Comparison of ENCODE assay signal across 27 mouse cellular contexts in genomic region chr2:61310405-61310804, GRCm38 (mm10).
A peak's percentile ranks its signal among the peaks of the same experiment; 100 is the strongest.
DNase-seq lines count a peak whose midpoint lies in the region; ATAC-seq and TF ChIP-seq lines count a peak whose summit lies in the region.
"Had no signal": no experiment of that assay in that cellular context is flagged by ENCODE, and none has a peak within 500 bp of the region (broad histone marks: within the 10 kb centered on the region; RNA-seq: fewer than 3 reads in every experiment).

No protein-coding gene starts in this region.

- H3K27me3 ChIP-seq in midbrain, postnatal 0 days (ENCODE audit: insufficient read depth, low read length), result no peaks in the 10 kb centered on the region
- no peaks in the 10 kb centered on the region; the same call in 1 of the 2 replicates for H3K27me3 ChIP-seq in midbrain, embryonic 16.5 days (ENCODE audit: control insufficient read depth, insufficient read depth, low read depth, low read length)
- H3K27me3 ChIP-seq: CH12.LX; embryonic facial prominence, embryonic 15.5 days; liver, embryonic 15.5 days; lung, embryonic 15.5 days; neural tube, embryonic 12.5 days; Patski had no signal

- WGBS in midbrain, postnatal 0 days, result 52% methylated on average over 4 of the region's 4 CpGs
- WGBS in midbrain, embryonic 16.5 days, result 49% methylated on average over 4 of the region's 4 CpGs

- no peaks in the 10 kb centered on the region for H3K4me1 ChIP-seq in midbrain, postnatal 0 days (ENCODE audit: insufficient read depth, low read length)
- H3K4me1 ChIP-seq in midbrain, embryonic 16.5 days (ENCODE audit: control insufficient read depth, insufficient read depth, low read length), result no peaks in the 10 kb centered on the region
- H3K4me1 ChIP-seq: liver, embryonic 15.5 days; lung, embryonic 15.5 days; neural tube, embryonic 12.5 days had no signal

- no peaks in the 10 kb centered on the region for H3K9me3 ChIP-seq in midbrain, postnatal 0 days (ENCODE audit: low read length)
- no peaks in the 10 kb centered on the region for H3K9me3 ChIP-seq in midbrain, embryonic 16.5 days (replicated peaks; ENCODE audit: control insufficient read depth, low read length, poor library complexity, severe bottlenecking)
- H3K9me3 ChIP-seq: embryonic facial prominence, embryonic 15.5 days; G1E; heart, embryonic 10.5 days; liver, embryonic 15.5 days; lung, embryonic 15.5 days; neural tube, embryonic 12.5 days had no signal

- DNase-seq in heart, adult 11 months, result peak; percentile 42
- DNase-seq in heart, adult 18-20 months, result no peak
- DNase-seq in left cerebral cortex, postnatal 14 days (ENCODE audit: low spot score in 2 of 2), result peak; percentile 5 to 11
- no peak for DNase-seq in left cerebral cortex, postnatal 25 days (ENCODE audit: low spot score in 2 of 2)
- DNase-seq in midbrain, postnatal 0 days (ENCODE audit: low spot score), result peak; percentile 71
- peak; percentile 20 for DNase-seq in skeletal muscle tissue, adult 2 months (ENCODE audit: low read depth, low spot score)
- DNase-seq: B cell, adult 2 months; cerebellum, adult 18-20 months; cerebellum, postnatal 36 days; embryo, embryonic 11 days; gastrocnemius, postnatal 36 days; heart, postnatal 4 days; kidney, adult 18-20 months; liver; right cerebral cortex, adult 18-20 months had no signal

- intact Hi-C loops in left cerebral cortex, postnatal 14 days (cut with DNase I), result no loop called here
- intact Hi-C loops in left cerebral cortex, postnatal 25 days (cut with DNase I), result no loop called here

- no peak overlapping the region for H3K4me3 ChIP-seq in midbrain, postnatal 0 days (ENCODE audit: low read depth, low read length)
- H3K4me3 ChIP-seq in midbrain, embryonic 16.5 days (ENCODE audit: low read depth, low read length), result no peak overlapping the region
- H3K4me3 ChIP-seq: embryonic facial prominence, embryonic 15.5 days; heart, embryonic 10.5 days; liver, embryonic 15.5 days; lung, embryonic 15.5 days; neural tube, embryonic 12.5 days had no signal

- H3K4me2 ChIP-seq in midbrain, postnatal 0 days (ENCODE audit: low read depth, low read length, poor library complexity, severe bottlenecking), result no peak overlapping the region
- no peak overlapping the region for H3K4me2 ChIP-seq in midbrain, embryonic 16.5 days (ENCODE audit: low read length)
- H3K4me2 ChIP-seq: embryonic facial prominence, embryonic 15.5 days; liver, embryonic 15.5 days; lung, embryonic 15.5 days; neural tube, embryonic 12.5 days had no signal

- ATAC-seq in midbrain, postnatal 0 days (ENCODE audit: low FRiP score), result no peak
- no peak for ATAC-seq in midbrain, embryonic 16.5 days
- ATAC-seq: inflammation-experienced regulatory T-cells, adult 6 months; Patski had no signal

- H3K27ac ChIP-seq in midbrain, postnatal 0 days (ENCODE audit: low read depth, low read length), result no peak overlapping the region
- H3K27ac ChIP-seq in midbrain, embryonic 16.5 days (ENCODE audit: low read length), result no peak overlapping the region
- H3K27ac ChIP-seq: heart, embryonic 10.5 days; kidney, postnatal 0 days; liver, embryonic 15.5 days; lung, embryonic 15.5 days; macrophage; neural tube, embryonic 12.5 days had no signal

- no peak for TF ChIP-seq CTCF in midbrain, postnatal 0 days (IDR thresholded peaks at IDR 0.05)

- H3K9ac ChIP-seq in midbrain, postnatal 0 days (replicated peaks; ENCODE audit: low read length, poor library complexity, severe bottlenecking), result no peak overlapping the region
- H3K9ac ChIP-seq in midbrain, embryonic 16.5 days (ENCODE audit: low read depth, low read length), result no peak overlapping the region
- H3K9ac ChIP-seq: embryonic facial prominence, embryonic 15.5 days; liver, embryonic 15.5 days; lung, embryonic 15.5 days; neural tube, embryonic 12.5 days had no signal

- H3K36me3 ChIP-seq in midbrain, postnatal 0 days (ENCODE audit: insufficient read depth, low read length), result no peaks in the 10 kb centered on the region
- no peaks in the 10 kb centered on the region for H3K36me3 ChIP-seq in midbrain, embryonic 16.5 days (ENCODE audit: control insufficient read depth, insufficient read depth, low read length)
- H3K36me3 ChIP-seq: embryonic facial prominence, embryonic 15.5 days; G1E; heart, embryonic 10.5 days; liver, embryonic 15.5 days; lung, embryonic 15.5 days; neural tube, embryonic 12.5 days had no signal

Comparison
In these comparisons a context has a peak if more than half of its experiments do, and no peak if none do; other contexts are left out.
1. DNase-seq: peak in heart, adult 11 months (single experiment), left cerebral cortex, postnatal 14 days (2 of 2), midbrain, postnatal 0 days (single experiment) and skeletal muscle tissue, adult 2 months (single experiment); none in heart, adult 18-20 months (0 of 2) and left cerebral cortex, postnatal 25 days (0 of 2).